Mouse (Mus musculus) CH12F3 (cell line): ENCODE data around the gene Ppp2r5d.

Source experiments
- in situ Hi-C: fragments of 300-500 bp; cut with MboI; formaldehyde crosslinking; loops from 2 replicates; pipeline ENCODE4 v1.14.3; 2020; ENCODE audit warnings: low sequenced_read_pairs

The Ppp2r5d gene

DNA sequence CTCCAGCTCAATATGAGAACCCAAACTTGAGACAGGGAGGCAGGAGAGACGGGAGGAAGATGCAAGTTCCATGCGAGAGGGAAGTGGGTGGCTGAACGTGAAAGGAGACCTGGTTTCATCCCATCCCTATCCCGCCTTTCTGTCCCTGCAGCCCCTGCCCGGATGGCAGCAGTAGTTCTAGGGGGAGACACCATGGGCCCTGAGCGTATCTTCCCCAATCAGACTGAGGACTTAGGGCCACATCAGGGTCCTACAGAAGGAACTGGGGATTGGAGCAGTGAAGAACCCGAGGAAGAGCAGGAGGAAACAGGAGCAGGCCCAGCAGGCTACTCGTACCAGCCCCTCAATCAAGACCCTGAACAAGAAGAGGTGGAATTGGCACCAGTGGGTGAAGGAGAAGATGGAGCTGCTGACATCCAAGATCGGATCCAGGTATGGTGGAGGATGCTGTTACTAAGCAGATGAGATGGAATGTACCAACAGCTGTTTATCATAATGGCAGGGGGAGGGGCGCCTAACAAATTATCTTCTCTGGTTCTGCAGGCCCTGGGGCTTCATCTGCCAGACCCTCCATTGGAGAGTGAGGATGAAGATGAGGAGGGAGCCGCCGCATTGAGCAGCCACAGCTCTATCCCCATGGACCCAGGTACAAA, 23.3 kb downstream of the Ppp2r5d start:
- in situ Hi-C loops = no loop called here

DNA sequence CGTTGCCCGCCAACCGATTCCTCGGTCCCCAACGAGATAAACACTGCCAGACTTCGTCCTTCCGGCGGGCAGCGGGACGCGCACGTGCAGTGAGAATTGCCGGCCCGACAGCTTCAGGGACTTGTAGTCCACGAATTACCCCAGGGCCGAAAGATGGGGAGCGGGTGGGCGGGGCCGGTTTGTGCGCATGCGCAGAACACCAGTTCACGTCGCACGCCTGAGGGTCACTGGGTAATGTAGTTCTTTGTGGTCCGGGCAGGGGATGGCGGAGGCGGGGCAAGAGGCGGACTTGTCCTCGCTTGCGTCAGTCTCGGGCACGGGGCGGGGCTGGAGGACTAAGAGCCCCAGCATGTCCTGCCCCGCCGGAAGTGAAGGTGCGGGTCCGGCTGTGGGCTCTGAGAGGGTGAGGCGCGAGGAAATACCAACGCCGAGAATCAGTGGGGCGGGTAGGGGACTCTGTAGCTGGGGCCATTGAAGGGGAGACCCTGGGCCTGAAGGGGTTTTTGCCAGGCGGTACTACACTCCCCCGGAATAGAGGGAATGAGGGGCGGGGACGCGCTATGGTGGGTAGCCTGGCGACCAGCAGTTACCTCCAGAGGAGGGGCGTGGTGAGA, 24.0 kb downstream of the Ppp2r5d start, which contains the start of gene Klhdc3:
Gene Klhdc3 (minus strand): TSS at position 155 of the 614 bp plus-strand sequence.
- in situ Hi-C loops = no loop called here

DNA sequence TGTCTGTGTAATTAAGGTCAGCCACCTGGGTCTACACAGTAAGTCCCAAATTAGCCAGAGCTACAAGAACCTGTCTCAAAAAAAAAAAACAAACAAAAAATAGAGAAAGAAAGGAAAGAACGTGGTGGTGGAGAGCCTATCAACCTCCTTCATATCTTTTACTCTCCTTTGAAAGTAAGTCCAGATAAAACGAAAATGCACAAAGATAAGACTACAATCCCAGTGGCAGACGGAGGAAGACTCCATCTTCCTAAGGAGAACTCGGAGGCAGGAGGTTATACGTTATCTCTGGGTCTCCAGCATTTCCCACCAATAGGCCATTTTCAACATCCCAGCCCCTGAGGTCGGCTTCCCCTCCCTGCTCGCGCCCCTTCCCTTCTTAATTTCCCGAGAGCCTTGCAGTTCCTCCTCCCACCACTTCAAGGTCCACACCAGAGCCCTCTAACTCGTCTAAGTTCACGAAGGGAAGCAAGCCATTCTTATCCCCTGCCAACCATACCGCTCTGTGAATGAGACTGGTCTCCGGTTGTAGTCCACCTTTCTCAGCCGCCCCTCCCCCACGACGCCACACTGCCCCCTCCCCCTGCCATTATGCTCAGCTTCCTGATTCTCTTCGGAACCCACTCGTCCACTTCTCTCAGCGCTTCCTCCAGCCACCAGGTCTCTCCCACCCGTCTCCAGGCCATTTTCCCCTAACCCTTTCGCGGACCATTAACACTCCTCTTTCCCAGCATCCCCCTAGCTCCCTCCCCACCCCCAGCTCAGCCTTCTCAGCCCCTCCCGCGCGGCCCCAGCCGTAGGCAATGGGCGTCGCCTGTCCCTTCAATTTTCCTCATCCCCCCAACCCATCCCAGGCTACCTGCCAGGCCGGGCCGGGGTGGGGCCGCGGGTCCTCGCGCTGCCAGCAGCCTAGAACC, 24.8 kb downstream of the Ppp2r5d start:
- in situ Hi-C loops = no loop called here

DNA sequence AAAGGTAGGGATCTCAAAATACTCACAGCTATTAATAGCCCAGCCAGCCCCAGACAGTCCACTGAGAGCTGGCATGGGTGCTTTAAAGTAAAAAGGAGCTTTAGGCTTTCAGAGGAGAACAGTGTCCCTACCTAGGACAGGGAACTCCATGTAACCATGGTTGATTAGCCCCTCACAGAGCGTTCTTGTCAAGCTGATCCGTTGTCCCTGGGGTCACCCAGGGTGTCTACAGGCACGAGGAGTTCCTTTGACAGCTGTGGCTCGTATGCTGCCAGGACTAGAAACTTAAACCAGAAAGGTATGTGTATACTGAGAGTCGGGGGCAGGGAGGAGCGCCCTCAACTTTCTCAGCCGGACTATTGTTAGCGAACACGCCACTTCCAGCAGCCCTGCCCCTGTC, 26.0 kb downstream of the Ppp2r5d start:
- in situ Hi-C loops = no loop called here

DNA sequence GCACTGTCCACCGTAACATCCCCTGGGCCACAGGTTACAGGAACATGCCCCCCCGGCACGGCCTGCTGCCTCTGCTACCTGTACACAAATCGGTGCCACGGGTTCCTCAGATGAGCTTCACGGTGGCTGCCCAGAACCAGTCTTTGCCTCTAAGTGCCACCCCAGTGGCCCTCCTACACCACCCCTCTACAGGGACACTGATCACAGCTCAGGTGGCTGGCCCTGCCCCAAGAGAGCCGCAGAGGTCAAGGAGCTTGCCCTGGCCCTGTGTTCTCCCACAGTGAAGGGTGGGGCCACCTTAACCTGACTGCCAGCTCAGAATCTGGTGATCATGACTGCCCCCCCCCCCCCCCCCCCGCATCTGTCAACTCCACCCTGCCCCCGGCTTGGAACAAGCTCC, 26.5 kb downstream of the Ppp2r5d start, which contains the start of gene Mea1:
Gene Mea1 (plus strand): TSS at position 378 of the 400 bp plus-strand sequence.
- in situ Hi-C loops = no loop called here

DNA sequence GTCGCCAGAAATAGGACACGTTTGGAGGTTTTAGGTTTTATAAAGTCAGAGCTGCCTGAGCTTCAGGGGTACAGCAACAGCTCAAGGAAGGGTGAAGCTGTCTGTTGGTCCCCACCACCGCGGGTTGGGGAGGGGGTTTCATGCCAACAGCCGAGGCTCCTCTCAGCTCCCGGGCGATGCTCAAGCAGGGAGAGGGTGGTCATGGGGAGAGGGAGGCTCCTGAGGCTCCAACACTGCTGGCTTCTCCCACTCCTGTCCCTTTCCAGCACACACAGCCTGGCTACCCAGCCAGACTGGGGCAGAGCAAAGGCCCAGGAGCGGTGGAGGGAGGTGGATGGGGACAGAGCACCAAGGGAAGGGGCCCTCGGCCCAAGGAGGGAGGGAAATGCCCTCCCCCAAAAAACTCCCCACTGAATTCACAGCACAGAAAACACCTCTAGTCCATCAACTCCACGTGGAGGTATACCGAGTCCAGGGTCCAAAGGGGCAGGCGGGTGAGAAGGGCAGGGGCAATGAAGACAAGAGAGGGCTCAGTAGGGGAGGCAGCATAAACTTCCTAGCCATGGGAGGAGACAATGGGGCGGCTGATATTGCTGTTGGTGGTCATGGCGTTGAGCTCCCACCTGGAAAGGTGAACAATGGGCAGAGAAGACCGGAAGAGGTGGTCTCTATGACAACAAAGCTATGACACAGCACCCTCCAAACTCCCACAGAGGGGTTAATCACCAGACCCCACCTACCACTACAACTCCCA, 30.2 kb downstream of the Ppp2r5d start:
- in situ Hi-C loops = no loop called here

DNA sequence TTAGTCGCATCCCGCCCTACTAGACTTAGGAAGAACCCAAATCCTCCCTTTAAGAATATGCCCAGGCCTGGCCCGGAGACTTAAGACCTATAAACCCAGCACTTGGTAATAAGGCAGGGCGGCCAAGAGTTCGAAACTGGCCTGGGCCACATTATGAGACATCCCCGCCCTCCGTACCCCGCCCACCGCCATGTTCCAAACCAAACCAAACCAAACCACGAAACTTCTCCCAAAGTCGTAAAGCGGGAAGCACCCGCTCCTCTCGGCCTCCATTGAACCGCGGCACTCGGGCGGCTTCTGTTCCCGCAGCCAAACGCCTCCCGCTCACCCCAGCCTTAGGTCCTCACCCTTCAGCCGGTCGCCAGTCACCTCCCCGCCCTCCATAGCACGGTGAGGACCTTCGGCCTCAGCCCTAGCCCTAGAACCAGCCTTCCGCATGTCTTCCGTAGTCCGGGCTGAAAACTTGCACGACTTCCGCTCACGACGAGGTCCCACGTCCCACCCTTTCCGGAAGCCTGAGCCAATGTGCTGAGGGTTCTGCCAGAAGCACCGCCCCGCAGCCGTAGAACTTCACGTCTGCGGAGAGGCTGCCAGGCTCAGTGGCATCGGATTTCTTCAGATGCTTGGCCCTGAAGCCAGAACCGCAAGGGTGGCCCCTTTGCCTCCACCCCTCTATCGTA, 30.9 kb downstream of the Ppp2r5d start, which contains the start of gene Rrp36:
Gene Rrp36 (minus strand): TSS at position 503 of the 680 bp plus-strand sequence.
- in situ Hi-C loops = no loop called here

DNA sequence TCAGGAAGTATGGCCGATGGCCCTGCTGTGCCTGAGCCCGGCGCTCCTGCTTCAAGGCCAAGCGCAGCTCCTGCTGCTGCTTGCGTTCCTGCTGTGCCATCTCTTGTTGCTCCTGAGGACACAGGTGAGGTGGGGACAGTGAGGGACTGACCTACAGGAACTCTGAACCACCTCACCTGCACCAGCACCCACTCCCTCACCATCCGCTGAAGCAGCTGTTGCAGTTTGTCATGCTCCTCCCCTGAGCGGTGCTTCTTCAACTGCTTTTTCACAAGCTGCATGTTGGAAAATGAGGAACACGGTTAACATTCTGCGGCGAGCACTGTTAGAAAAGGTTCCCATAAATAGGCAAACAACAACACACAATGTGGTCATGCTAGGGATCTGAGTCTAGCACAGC, 35.0 kb downstream of the Ppp2r5d start:
- in situ Hi-C loops = no loop called here

DNA sequence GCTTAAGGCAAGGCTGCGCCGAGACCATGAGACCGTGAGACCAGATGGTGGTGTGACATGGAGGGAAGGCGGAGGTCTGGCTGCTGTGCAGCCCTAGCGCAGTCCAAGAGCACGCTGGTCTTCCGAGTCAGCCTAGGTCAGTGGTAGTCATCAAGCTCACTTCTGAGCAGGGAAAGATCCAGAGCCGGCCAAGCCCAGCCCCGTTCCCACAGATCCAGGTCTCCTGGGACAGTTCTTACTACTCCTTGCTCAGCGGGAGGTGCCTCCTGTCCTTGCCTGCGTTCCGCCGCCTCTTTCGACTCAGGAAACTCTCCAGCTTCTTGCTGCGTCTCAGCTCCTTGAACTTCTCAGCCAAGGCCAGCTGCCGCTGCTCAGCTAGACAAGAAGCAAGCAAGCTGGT, 37.2 kb downstream of the Ppp2r5d start:
- in situ Hi-C loops = no loop called here

DNA sequence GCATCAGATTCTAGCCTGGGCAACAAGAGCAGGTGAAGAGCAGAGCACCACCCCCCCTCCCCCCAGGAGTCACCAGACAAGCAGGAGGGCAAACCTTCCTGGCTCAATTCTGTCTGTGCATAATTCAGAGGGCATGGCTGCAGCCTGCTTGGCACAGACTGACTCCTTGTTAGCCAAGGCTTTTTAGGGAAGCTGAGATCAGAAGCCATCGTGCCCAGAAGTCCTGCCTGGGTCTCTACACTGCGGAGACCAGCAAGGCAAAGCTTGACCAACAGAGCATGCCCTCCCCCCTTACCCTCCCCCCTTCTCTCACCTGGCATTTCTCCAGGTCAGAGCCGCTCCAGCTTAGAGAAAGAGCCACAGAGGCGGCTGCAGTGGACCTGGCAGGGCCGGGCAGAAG, 42.2 kb downstream of the Ppp2r5d start:
- in situ Hi-C loops = no loop called here

DNA sequence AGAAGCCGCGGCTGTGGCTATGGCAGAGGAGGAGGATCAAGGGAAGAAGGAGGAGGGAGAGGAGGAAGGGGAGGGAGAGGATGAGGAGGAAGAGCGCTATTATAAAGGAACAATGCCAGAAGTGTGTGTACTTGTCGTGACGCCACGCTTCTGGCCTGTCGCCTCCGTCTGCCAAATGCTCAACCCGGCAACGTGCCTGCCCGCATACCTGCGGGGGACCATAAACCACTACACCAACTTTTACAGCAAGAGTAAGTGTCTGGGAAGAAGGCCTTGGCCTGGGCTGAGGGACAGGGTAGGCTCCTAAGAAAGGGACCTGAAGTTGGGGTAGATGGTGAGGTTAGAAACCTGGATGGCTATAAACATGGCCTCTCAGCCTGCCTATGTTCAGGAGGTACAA, 42.9 kb downstream of the Ppp2r5d start:
- in situ Hi-C loops = no loop called here

DNA sequence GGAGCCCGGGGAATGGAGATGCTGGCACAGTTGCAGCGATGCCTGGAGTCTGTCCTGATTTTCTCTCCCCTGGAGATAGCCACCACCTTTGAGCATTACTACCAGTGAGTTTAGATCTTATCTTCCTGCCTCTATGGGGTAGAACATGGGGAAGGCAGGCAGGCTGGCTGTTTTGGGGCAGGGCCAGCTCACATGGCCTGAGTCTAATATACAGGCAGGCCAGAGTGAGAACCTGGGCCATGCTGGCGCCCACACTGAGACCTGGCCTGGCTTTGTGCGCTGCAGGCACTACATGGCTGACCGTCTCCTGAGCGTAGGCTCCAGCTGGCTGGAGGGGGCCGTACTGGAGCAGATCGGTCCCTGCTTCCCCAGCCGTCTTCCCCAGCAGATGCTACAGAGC, 43.6 kb downstream of the Ppp2r5d start:
- in situ Hi-C loops = no loop called here

DNA sequence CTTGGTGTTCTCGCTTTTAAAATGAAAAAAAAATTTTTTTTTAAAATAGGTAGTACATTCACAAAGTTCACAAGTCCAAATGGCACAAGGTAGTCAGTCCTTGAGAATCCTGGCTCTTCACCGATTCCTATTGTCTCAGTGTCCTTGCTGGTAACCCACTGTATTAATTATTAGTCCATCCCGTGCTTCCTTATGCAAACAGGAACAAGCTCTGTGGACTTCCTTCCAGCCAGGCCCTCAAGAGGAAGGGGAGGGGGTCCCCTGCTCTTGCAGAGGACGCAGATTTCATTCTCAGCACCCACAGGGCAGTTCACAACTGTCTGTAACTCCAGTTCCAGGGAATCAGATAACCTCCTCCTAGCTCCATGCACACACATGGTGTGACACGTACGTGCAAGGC, 48.9 kb downstream of the Ppp2r5d start:
- in situ Hi-C loops = no loop called here

DNA sequence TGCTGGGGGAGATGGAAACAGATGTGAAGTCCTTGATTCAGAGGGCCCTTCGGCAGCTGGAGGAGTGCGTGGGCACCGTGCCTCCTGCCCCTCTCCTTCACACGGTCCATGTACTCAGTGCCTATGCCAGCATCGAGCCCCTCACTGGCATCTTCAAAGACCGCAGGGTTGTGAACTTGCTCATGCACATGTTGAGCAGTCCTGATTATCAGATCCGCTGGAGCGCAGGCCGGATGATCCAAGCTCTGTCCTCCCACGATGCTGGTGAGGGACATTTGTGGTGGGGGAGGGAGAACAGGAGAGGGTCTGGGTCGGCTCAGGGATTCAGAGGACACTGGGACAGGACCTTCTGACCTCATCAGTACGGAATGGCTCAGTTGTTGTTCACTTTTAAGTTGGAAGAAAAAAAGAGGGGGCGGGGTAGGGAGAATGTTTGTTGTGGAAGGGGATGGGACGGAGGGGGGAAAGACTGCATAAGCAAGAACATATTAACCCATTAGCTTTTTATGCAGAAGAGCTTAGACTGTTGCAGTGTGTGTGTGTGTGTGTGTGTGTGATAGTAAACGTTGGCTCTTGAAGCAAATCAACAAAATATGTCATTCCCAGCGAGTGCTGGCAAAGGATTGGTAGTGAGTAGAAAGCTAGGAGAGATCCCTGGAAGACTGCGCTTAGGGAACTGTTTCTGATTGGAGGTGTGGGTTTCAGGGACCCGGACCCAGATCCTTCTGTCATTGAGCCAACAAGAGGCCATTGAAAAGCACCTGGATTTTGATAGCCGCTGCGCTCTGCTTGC, 53.0 kb downstream of the Ppp2r5d start:
- in situ Hi-C loops = no loop called here

DNA sequence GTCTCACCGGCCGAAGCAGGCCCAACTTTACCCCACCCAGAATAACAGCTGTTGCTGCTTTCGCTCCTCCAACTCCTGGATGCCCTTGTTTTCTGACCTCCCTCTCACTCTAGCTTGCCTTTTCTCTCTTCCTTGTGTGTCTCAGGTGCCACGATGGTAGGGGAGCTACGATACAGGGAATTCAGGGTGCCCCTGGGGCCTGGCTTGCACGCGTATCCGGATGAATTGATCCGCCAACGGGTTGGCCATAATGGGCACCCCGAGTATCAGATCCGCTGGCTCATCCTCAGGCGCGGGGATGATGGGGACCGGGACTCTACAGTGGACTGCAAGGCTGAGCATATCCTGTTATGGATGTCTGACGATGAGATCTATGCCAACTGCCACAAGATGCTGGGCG, 53.6 kb downstream of the Ppp2r5d start:
- in situ Hi-C loops = no loop called here

DNA sequence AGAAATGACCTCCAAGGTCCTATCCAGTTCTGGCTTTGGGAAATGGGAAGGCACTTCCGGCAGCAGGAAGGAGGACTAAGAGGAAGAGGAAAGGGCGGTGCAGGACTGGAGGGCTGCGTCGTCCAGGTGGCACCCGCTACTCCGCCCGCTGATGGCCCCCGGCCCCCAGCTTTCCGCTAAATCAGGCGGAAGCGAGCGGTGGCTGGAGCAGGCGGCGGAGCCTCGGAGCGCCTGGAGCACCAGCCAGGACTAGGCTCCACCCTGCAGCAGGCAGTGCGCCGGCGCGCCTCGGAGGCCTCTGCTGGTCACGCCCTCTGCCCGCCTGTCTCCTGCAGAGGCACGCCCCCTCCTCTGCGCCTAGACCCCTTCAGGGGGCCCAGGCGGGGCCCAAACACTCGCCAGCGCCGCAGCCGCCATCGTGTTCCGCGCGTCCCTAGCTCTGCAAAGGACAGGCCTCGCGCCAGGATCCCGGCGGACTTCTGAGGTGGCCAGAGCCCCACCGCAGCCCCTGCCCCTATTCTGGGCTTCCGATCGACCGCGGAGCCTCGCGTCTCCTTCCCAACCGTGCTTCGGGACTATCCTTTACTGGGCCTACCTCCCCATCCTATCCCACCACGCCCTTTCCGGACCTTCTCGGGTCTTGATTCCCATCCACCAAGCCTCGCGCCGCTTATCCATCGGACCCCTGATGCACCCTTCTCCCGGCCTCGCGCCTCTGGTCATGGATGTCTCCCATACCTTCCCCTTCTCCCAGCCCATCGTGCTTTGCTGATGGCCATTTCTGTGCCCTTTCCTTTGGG, 54.5 kb downstream of the Ppp2r5d start, which contains the start of gene Cul7:
Gene Cul7 (plus strand): TSS at position 106 of the 800 bp plus-strand sequence.
- in situ Hi-C loops = no loop called here

DNA sequence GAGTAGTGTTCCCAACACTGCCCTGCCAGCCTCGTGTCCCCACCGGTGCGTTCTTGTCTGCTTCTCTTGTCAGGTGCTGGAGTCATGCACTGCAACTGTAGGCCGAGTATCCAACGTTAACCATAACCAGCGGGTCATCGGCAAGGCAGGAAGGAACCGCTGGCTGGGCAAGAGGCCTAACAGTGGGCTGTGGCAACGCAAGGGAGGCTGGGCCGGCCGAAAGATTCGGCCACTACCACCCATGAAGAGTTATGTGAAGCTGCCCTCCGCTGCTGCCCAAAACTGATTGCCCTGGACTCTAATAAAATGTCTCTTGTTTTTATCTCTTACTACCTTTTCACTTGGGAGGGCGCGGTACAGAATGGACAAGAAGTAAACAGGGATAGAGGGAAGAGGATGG, 55.1 kb downstream of the Ppp2r5d start:
- in situ Hi-C loops = no loop called here

DNA sequence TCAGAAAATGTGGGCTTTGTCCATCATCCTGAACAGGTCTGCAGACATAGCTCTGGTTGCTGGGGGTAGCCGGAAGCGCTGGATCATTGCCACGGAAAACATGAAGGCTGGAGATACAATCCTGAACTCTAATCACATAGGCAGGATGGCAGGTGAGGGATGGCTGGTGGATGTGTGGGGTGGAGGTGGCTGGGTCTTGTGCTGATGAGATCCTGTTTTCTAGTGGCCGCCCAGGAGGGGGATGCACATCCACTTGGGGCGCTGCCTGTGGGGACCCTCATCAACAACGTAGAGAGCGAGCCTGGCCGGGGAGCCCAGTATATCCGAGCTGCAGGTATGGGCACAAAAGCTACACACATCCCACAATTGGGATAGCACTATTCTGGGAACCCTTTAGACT, 56.5 kb downstream of the Ppp2r5d start:
- in situ Hi-C loops = no loop called here

DNA sequence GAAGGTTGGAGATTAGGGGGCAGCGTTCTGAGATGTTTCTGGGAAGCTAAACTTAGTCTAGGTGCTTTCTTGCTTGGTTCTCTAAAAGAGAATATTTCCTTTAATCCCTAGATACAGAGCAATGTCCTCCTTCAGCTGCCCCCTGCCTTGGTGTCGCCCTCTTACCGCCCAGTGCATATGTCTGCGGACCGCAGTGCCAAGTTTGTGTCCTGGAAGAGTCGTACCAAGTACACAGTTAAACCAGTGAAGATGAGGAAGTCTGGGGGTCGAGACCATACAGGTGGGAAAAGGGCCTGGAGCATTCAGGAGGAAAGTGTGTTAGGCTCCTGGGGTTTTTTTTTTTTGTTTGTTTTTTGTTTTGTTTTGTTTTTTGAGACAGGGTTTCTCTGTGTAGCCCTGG, 57.6 kb downstream of the Ppp2r5d start:
- in situ Hi-C loops = no loop called here
